Mouse (Mus musculus) hindbrain, postnatal 0 days (tissue): ENCODE measurements around the gene Prodh2. TPM values are rescaled to one million over a fixed set of nuclear protein-coding genes. Genes with fewer than 3 reads are reported as not detected.
A peak's percentile ranks its signal among the peaks of the same experiment; 100 is the strongest.
"Not testable (repeated sequence)": the region's sequence is repeated elsewhere in the genome, so short reads cannot be mapped to it uniquely, and the experiment has no call there.

Source experiments
- ATAC-seq: fragments of 200-750 bp; cut with Nextera tagmentation; 2 replicates; pipeline ENCODE4 v1.8.0; 2017; ENCODE audit warnings: mild to moderate bottlenecking, moderate TSS enrichment, moderate library complexity
- DNase-seq: peaks from one replicate; pipeline ENCODE4 v3.0.0-alpha.2; 2015; ENCODE audit warnings: low spot score
- H3K27ac ChIP-seq: fragments of 300-500 bp; sonication (generic); 2 replicates; pipeline ENCODE4 v1.5.1; 2014; ENCODE audit warnings: mild to moderate bottlenecking
- H3K27me3 ChIP-seq: fragments of 300-500 bp; sonication (generic); 2 replicates; pipeline ENCODE4 v1.6.1; 2014; ENCODE audit warnings: low read length, mixed read lengths; ENCODE audit not compliant: insufficient read depth
- H3K36me3 ChIP-seq: fragments of 300-500 bp; sonication (generic); 2 replicates; pipeline ENCODE4 v1.6.1; 2014; ENCODE audit warnings: low read length, mixed read lengths; ENCODE audit not compliant: insufficient read depth
- H3K4me1 ChIP-seq: fragments of 300-500 bp; sonication (generic); 2 replicates; pipeline ENCODE4 v1.6.1; 2014; ENCODE audit warnings: antibody characterized with exemption, low read length, mixed read lengths; ENCODE audit not compliant: insufficient read depth
- H3K4me2 ChIP-seq: fragments of 300-500 bp; sonication (generic); 2 replicates; pipeline ENCODE4 v1.6.1; 2014; ENCODE audit warnings: low read depth, mild to moderate bottlenecking, low read length, moderate library complexity, mixed read lengths
- H3K4me3 ChIP-seq: fragments of 300-500 bp; sonication (generic); 2 replicates; pipeline ENCODE4 v1.5.1; 2014; ENCODE audit warnings: low read length
- H3K9ac ChIP-seq: fragments of 300-500 bp; sonication (generic); replicated peaks from 2 replicates; pipeline ENCODE4 v1.6.1; 2014; ENCODE audit warnings: mild to moderate bottlenecking, low read length, moderate library complexity, mixed read lengths
- H3K9me3 ChIP-seq: fragments of 300-500 bp; sonication (generic); 2 replicates; pipeline ENCODE4 v1.6.1; 2016; ENCODE audit warnings: low read length, mixed read lengths
- CTCF ChIP-seq: IDR thresholded peaks from 2 replicates; pipeline ENCODE4 v1.5.1; 2016; ENCODE audit warnings: antibody characterized with exemption, control low read depth, low read depth
- WGBS: fragments of 180-500 bp; shearing (Covaris S2); extraction: QIAGEN DNeasy Blood & Tissue Kit; methylation state at CpG from one replicate; pipeline ENCODE4 v1.1.7; 2014; 5-methylcytosine and 5-hydroxymethylcytosine counted together
- polyA plus RNA-seq: library from polyadenylated mRNA; unstranded; fragments of >200 nt; fragmentation: Nextera tagmentation; extraction: Ambion mirVana; gene quantifications from 2 replicates; pipeline ENCODE4 v1.2.1, GENCODE M21; 2015
- total RNA-seq: library from RNA; depleted of rRNA; stranded (reverse); fragments of >200 nt; gene quantifications from 2 replicates; pipeline ENCODE4 v1.2.3, GENCODE M21; 2014

The Prodh2 gene
- total and polyA plus RNA-seq, 2 experiments from 2014 or later: 0.24 TPM; not detected in 1

DNA sequence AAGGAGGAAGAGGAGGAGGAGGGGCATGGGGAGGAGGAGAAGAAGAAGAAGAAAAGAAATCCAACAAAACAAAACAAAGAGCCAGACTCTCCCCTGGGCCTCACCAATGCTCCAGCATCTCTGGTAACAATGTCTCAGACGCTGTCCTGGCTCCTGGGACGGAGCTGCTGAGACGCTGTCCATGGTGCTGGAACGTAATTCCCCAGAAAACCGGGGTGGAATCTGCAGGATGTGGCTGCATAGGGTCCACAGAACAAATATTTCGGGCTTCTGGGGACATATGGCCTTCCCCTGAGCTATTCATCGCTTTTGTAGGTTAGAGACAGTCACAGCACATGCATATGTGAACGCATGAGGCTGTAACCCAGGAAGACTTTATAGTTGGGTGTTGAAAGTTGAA is 9.2 kb upstream of the Prodh2 start:
- no peaks in the 10 kb centered on the region for H3K9me3 ChIP-seq
- WGBS: 29% methylated on average over 8 of the region's 8 CpGs
- DNase-seq (peak; percentile 43), ATAC-seq (no peak)
- no peaks in the 10 kb centered on the region for H3K27me3 ChIP-seq
- H3K4me1 ChIP-seq: no peaks in the 10 kb centered on the region
- TF ChIP-seq CTCF: no peak
- H3K4me2 ChIP-seq: no peak overlapping the region
- H3K4me3 ChIP-seq: no peak overlapping the region
- H3K9ac ChIP-seq: no peak overlapping the region
- no peak overlapping the region for H3K27ac ChIP-seq
- H3K36me3 ChIP-seq: no peaks in the 10 kb centered on the region

DNA sequence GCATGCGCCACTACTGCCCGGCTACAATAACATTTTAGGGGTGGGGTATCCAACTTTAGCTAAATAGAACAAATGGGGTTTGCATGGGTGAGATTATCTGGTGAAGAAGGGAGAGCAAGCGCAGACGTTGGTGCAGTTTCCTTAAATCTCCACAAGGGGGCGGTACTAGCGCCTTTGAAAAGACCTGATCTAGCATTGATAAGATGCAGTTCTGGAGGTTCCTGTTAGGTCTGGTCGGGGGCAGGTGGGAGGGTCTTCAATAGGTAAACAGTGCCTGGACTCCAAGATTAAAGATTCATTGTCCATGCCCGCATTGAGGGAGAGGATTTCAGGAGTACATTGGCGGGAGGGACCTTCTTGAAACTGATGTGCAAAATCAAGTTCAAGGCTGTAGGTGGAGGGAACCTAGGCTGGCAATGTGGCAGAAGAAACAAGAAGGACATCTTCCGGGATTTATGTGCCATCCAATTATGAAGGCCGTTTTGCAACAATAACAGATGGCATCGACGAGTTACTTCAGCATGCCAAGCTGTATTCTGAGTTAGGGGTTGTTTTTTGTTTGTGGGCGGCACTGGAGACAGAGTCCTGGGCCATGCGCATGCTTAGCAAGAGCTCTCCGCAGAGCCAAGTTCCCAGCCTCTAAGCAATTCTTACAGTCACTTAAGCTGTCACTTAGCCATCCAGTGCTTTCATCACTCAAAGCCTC is 3.0 kb upstream of the Prodh2 start:
- TF ChIP-seq CTCF: peak; percentile 83
- ATAC-seq (peak; percentile 19; the same call in 1 of the 2 replicates), DNase-seq (peak; percentile 76)
- Histone ChIP-seq H3K27me3 (no peaks in the 10 kb centered on the region), H3K27ac (no peak overlapping the region), H3K4me3 (no peak overlapping the region), H3K4me1 (no peaks in the 10 kb centered on the region), H3K9me3 (no peaks in the 10 kb centered on the region), H3K4me2 (no peak overlapping the region), H3K9ac (no peak overlapping the region), H3K36me3 (no peaks in the 10 kb centered on the region)
- WGBS: 25% methylated on average over 16 of the region's 16 CpGs

DNA sequence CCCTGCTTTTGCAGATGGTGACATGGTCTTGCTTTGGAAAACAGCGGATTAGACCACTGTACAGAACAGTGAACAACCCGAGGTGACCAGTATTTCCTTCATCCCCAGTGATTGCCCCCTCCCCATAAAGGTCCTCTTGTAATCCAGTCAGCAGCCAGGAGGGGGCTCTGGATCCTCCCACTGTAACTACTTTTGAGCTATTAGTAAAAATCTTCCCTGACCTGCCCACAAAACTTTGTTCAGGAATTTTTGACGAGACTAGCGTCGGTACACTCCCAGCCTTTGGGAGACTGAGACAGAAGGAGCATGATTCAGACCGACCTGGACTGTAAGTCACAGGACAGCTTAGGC is 2.5 kb upstream of the Prodh2 start:
- 17% methylated on average over 6 of the region's 6 CpGs for WGBS
- ATAC-seq (peak; percentile 19; the same call in 1 of the 2 replicates), DNase-seq (peak; percentile 9)
- Histone ChIP-seq H3K27ac (no peak overlapping the region), H3K9me3 (no peaks in the 10 kb centered on the region), H3K27me3 (no peaks in the 10 kb centered on the region), H3K4me1 (no peaks in the 10 kb centered on the region), H3K4me2 (no peak overlapping the region), H3K4me3 (no peak overlapping the region), H3K9ac (no peak overlapping the region), H3K36me3 (no peaks in the 10 kb centered on the region)
- TF ChIP-seq CTCF: peak; percentile 29; the same call in 1 of the 2 replicates

DNA sequence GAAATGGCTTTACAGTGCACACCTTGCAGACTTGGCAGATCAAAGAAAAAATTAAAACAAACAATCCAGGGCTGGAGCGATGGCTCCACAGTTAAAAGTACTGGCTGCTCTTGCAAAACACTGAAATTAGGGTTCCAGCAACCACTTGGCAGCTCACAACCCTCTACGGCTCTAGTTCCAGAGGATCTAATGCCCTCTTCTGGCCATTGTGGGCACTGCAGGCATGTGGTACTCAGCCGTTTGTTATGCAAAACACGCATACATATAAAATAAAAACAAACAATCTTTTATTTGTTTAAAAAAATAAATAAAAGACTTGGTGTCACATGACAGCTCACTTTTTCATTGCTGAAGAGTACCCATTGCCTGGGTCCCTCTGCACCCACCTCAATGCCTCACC is 657 bp upstream of the Prodh2 start:
- no peaks in the 10 kb centered on the region for H3K9me3 ChIP-seq
- WGBS: 17% methylated on average over 4 of the region's 4 CpGs
- H3K27ac ChIP-seq: no peak overlapping the region
- peak; percentile 85 for TF ChIP-seq CTCF
- H3K4me1 ChIP-seq: no peaks in the 10 kb centered on the region
- DNase-seq (peak; percentile 82), ATAC-seq (peak; percentile 46; the same call in 1 of the 2 replicates)
- no peaks in the 10 kb centered on the region for H3K36me3 ChIP-seq
- H3K4me3 ChIP-seq: no peak overlapping the region
- H3K9ac ChIP-seq: no peak overlapping the region
- H3K27me3 ChIP-seq: no peaks in the 10 kb centered on the region
- no peak overlapping the region for H3K4me2 ChIP-seq

DNA sequence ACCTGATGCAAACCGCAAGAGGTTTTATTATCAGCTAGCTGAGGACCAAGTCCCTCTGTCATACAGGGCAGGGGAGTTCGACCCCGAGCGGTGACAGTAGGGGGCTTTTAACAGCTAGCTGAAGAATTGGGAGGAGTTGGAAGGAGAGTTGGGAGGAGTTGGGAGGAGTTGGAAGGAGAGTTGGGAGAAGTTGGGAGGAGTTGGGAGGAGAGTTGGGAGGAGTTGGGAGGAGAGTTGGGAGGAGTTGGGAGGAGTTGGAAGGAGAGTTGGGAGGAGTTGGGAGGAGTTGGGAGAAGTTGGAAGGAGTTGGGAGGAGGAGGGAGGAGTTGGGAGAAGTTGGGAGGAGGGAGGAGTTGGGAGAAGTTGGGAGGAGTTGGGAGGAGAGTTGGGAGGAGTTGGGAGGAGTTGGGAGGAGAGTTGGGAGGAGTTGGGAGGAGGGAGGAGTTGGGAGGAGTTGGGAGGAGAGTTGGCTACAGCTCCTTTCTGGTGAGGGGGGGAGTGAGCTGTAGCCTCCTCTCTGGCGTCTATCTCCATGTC is 2.2 kb downstream of the Prodh2 start:
- H3K27me3 ChIP-seq, H3K9me3 ChIP-seq, H3K9ac ChIP-seq, H3K4me3 ChIP-seq, DNase-seq, ATAC-seq, H3K36me3 ChIP-seq, H3K27ac ChIP-seq, H3K4me1 ChIP-seq, H3K4me2 ChIP-seq: not testable (repeated sequence)
- WGBS: 59% methylated on average over 5 of the region's 5 CpGs

DNA sequence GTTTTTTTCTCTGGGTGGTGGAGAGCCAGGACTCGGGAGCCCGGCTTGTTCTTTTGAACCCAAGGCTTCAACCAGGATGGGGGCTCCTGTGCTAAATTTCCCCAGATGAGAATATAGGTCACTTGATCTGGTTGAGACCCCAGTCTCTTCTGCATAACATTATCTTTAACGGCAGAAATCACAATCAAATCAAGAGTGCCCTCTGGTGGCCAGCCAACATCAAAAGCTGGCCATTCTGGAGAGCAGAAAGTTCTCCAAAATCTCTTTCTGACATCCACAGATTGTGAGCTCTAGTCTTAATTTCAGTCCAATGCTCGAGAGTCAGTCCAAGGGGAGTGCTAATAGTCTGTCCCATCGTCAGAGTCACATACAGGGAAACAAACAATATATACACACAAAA is 7.7 kb downstream of the Prodh2 start:
- H3K4me2 ChIP-seq, H3K4me1 ChIP-seq, H3K9me3 ChIP-seq, H3K4me3 ChIP-seq, ATAC-seq, H3K36me3 ChIP-seq, H3K27ac ChIP-seq, DNase-seq, H3K9ac ChIP-seq, H3K27me3 ChIP-seq: not testable (repeated sequence)
- peak; percentile 34 for TF ChIP-seq CTCF
- 67% methylated on average over 5 of the region's 5 CpGs for WGBS

DNA sequence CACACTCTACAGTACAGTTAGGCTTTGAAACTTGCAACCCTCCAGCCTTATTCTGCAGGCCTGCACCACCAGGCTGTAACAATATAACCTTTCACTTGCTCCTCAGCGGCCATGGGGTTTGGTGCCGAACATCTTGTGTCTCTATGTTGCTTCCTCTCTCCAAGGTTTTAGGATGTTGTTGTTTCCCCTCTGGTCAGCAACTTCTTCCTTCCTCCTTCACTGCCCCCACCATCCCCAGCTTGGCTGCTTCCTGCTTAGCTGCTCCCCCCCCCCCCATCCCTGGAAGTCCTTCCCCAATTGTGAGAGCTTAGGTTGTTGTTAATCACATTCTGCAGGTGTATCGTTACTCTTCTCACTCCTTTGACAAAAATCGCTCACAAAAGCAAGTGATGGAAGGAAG is 14.6 kb downstream of the Prodh2 start:
- no peak for TF ChIP-seq CTCF
- ATAC-seq (no peak), DNase-seq (no peak)
- H3K4me1 ChIP-seq: no peaks in the 10 kb centered on the region
- H3K4me2 ChIP-seq: no peak overlapping the region
- no peaks in the 10 kb centered on the region for H3K27me3 ChIP-seq
- WGBS: 75% methylated on average over 4 of the region's 4 CpGs
- no peak overlapping the region for H3K9ac ChIP-seq
- no peak overlapping the region for H3K27ac ChIP-seq
- no peaks in the 10 kb centered on the region for H3K9me3 ChIP-seq
- no peaks in the 10 kb centered on the region for H3K36me3 ChIP-seq
- H3K4me3 ChIP-seq: no peak overlapping the region
